Mouse (Mus musculus) MEL (cell line): ENCODE measurements around the gene Ssr2.

Experiments
- CTCF ChIP-seq, 3 experiments: IDR thresholded peaks in 2 of 3; conservative IDR thresholded peaks in 1 of 3; 2 replicates each; pipeline ENCODE4 v1.5.1; 2011 to 2012; ENCODE audit warnings: low read length in 3 of 3, low read depth in 2 of 3, mild to moderate bottlenecking in 2 of 3, improper control_type of control experiment in 1 of 3, inconsistent platforms in 1 of 3, mixed read lengths in 1 of 3, moderate library complexity in 1 of 3; ENCODE audit not compliant: control insufficient read depth in 1 of 3, insufficient read depth in 1 of 3, poor library complexity in 1 of 3, severe bottlenecking in 1 of 3
- EP300 ChIP-seq, 2 experiments: IDR thresholded peaks; 2 replicates each; pipeline ENCODE4 v1.6.1; 2011; ENCODE audit warnings: improper control_type of control experiment in 2 of 2, low read length in 2 of 2, low read depth in 1 of 2, mild to moderate bottlenecking in 1 of 2
- NELFE ChIP-seq: IDR thresholded peaks from 2 replicates; pipeline ENCODE4 v1.6.1; 2011; ENCODE audit warnings: low read depth, low read length, improper control_type of control experiment
- POLR2A ChIP-seq, 2 experiments: IDR thresholded peaks; 2 replicates each; pipeline ENCODE4 v1.6.1; 2011 to 2012; ENCODE audit warnings: low read length in 2 of 2, mild to moderate bottlenecking in 2 of 2, control low read depth in 1 of 2, improper control_type of control experiment in 1 of 2, low read depth in 1 of 2, moderate library complexity in 1 of 2; ENCODE audit not compliant: control insufficient read depth in 1 of 2, insufficient read depth in 1 of 2, poor library complexity in 1 of 2

GRCm38 (mm10) chr3:88585769-88586168 is 10.1 kb downstream of the Ssr2 start:
- TF ChIP-seq NELFE (no peak), POLR2A (IDR thresholded peaks at IDR 0.05; ENCODE audit: control insufficient read depth in 1 of 2, insufficient read depth in 1 of 2, low read depth in 1 of 2, low read length in 2 of 2, poor library complexity in 1 of 2) (no peak), CTCF (IDR thresholded peaks at IDR 0.05 in 2 of 3, conservative IDR thresholded peaks at IDR 0.05 in 1 of 3; ENCODE audit: control insufficient read depth in 1 of 3, insufficient read depth in 1 of 3, low read depth in 2 of 3, low read length in 3 of 3, poor library complexity in 1 of 3, severe bottlenecking in 1 of 3) (no peak), EP300 (IDR thresholded peaks at IDR 0.05; ENCODE audit: low read depth in 1 of 2, low read length in 2 of 2) (no peak)
